Mouse (Mus musculus): ENCODE data around the gene Plin5. TPM values are rescaled to one million over a fixed set of nuclear protein-coding genes. Genes with fewer than 3 reads are reported as not detected.

The Plin5 gene
- total RNA-seq (2021): 100 to 1,000 TPM; 102 to 111 TPM
- long read RNA-seq, experiment 1, transcript Plin5-201 (9 exons, 1,986 nt): minor isoform, 119 of 426 reads
- long read RNA-seq, experiment 1, transcript Plin5-202 (8 exons, 1,986 nt): major isoform, 150 of 426 reads
- long read RNA-seq, experiment 1, partial matches to known transcripts: 99 of 426 reads
- long read RNA-seq, experiment 1, other reads (novel, unspliced or antisense): 58 of 426 reads
- long read RNA-seq, experiment 2, transcript Plin5-202 (8 exons, 1,986 nt): minor isoform, 66 of 212 reads
- long read RNA-seq, experiment 2, transcript Plin5-201 (9 exons, 1,986 nt): major isoform, 78 of 212 reads
- long read RNA-seq, experiment 2, partial matches to known transcripts: 46 of 212 reads
- long read RNA-seq, experiment 2, other reads (novel, unspliced or antisense): 22 of 212 reads

DNA sequence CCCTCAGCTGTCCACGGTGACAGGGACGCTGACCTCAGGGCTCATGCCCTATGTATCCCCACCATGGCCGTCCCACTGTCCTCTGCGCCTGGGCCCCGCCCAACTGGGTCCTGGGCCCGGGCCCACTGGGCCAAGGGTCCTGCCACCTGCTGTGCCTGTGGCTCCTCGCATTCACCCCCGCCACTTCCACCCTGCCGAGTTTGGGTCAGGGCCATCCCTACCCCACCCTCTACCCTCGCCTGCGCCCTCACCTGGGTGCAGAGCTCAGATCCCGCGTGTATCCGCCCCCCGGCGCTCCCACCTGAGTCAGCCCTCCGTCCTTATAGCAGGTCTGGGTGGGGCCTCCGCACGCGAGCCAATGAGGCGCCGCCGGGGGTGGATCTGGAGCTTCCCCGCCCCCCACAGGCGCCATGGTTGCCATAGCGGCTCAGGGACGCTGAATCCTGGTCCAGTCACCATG lies at the start of gene Plin5:
Gene Plin5 (minus strand): TSS at position 346 of the 460 bp plus-strand sequence.
- peak; percentile 93 for DNase-seq

DNA sequence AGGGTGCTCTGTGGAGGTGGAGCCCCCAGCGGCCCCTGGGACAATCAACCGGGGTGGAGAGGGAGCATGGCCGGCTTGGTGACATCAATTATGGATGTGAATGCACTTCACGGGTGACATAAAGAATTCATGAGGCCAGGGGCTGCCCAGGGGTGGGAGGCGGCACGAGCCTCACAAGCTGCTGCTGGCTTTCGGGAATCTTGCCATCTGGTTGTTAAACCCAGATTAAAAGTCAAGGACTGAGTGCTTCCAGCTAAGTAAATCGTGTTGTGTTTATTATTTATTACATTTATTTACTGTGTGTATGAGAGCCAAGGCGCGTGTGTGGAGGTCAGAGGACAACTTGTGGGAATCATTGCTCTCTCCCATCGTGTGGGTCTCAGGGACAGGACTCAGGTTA lies 48.3 kb upstream of the Plin5 start:
- DNase-seq: no peak

GRCm38 (mm10) chr17:56164510-56164909 lies 47.1 kb upstream of the Plin5 start:
- DNase-seq: no peak

DNA sequence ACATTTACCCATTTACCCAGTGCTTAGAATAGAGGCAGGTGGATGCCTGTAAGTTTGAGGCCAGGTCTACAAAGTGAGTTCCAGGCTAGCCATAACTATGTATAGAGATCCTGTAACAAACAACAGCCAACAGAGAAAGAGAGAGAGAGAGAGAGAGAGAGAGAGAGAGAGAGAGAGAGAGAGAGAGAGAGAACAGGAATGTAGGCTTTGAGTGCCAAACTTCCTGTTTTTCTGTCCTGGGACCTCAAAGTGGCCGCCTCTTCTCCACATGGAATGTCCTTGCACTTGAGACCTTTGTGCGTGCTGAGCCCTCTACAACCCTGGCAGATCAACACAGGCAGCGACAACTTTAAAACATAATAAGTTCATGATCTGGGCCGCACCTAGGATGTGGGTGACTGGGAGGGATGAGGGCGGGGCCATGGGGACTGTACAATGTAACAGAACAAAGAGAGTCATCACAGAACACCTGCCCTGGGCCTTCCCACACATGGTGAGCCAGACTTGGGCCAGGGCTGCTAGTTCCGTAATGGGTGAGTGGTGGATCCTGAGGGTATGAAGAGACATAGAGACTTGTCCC lies 46.2 kb upstream of the Plin5 start:
- no peak for DNase-seq

GRCm38 (mm10) chr17:56162231-56162774 lies 44.9 kb upstream of the Plin5 start, which contains the start of gene Tnfaip8l1:
Gene Tnfaip8l1, plus strand, starts transcription at chr17:56162477.
- DNase-seq: peak; percentile 97

DNA sequence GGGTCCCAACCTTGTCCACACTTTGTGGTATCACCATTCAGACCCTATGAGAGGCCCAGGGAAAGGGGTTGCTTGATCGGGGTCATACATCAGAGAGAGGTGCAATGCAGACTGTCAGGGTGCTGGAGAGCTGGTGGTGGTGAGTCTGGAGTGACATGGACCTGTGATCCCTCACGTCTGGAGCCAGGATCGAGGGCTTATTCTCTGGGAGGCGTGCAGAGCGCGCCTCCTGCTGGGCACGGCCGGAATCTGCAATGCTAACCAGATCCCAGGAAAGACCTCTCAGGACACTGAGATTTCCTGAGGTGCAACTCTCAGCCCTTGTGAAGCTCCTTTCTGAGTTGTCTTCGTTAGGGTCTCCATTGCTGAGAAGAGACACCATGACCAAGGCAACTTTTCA lies 42.3 kb upstream of the Plin5 start:
- DNase-seq: peak; percentile 82

GRCm38 (mm10) chr17:56153643-56154042 lies 36.2 kb upstream of the Plin5 start:
- peak; percentile 91 for DNase-seq

GRCm38 (mm10) chr17:56149897-56150296 lies 32.5 kb upstream of the Plin5 start:
- DNase-seq: no peak

GRCm38 (mm10) chr17:56148790-56149618 lies 31.6 kb upstream of the Plin5 start:
- DNase-seq: no peak

DNA sequence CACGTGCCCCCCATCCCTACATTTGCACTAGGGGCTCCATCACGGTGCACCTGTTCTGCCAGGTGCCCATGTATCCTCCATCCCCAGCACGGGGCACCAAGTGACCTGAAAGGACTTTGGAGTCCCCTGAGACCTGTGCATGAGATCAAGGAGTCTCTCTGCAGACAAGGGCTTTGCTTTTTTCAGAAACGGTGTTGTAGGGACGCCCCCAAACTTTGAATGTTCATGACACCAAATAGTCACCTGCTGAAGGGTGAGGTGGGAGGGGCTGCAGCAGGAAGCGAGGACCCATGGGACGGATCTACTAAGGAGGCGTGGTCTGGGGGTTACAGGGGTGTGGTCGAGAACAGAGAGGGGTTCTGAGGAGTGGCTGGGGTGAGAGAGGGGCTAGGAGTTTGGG lies 30.9 kb upstream of the Plin5 start:
- DNase-seq: no peak

DNA sequence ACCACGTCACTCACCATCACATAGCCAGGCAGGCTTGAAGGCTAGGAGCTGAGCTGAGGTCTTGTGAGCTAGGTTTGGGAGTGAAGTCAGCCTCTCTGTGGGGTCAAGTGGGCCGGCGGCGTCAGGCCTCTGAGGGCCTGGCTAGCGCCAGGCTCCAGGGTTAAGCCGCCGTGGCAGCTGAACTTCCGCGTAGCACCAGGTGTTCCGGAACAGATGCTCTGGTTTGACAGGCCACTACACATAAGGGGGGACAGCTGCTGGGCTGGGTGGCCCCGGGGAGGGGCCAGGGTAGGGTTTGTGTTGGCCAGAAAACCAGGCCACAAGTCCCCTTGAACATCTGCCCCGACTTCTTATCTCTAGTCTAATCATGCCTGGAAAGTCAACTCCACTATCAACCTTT lies 30.0 kb upstream of the Plin5 start:
- no peak for DNase-seq

GRCm38 (mm10) chr17:56146131-56146530 lies 28.7 kb upstream of the Plin5 start:
- no peak for DNase-seq

DNA sequence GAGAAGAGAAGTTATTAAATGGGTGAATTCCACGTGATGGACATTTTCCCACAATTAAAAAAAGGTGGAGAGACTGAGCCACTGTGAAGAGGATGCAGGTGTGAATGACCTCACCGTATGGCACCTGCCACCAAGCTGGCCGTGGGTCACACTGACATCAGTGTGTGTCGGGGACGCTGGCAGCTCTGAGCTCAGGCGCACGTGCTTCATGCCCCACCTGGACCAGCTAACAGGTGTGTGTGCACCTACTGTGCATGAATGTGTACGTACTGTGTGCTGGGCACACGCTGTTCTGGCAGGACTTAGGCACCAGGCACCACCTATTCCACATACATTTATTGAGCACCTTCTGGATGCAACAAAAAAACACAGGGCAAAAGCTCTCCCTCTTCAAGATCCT lies 27.1 kb upstream of the Plin5 start:
- no peak for DNase-seq

GRCm38 (mm10) chr17:56141702-56142605 lies 24.6 kb upstream of the Plin5 start:
- DNase-seq: peak; percentile 61

DNA sequence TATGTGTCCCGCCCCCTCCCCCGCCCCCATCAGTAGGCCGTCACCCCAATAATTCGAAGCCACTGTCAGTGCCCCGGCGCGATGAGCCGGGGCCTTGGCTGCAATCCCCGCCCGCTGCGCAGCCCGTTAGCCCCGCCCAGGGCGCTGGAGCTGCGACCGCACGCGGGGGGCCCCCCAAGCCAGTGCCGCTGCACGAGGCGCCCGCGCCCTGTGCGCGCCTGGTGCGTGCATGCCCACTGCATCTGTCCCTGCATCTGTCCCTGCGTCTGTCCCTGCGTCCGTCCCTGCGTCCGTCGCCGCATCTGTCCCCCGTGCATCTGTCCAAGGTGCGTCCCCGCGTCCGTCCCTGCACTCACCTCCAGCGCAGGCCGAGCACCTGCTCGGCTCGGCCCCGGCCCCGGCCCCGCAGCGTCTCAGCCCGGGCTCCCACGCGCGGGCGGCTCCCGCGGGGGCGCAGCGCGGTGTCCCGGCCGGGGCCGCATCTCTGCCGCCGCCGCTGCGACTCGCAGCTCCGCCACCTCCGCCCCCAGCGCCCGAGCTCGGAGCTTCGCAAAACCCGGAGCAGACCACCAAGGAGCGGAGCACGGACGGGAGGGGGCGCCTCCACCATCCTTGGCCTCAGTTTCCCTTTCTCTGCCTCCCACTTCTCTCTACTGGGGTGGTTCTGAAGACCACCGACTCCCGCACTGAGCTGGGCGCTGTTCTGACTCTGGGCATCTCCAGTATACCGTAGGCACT lies 22.6 kb upstream of the Plin5 start, which contains the start of gene Sema6b:
Gene Sema6b (minus strand): TSS at position 486 of the 738 bp plus-strand sequence.
- DNase-seq: peak; percentile 82

- DNase-seq: peak; percentile 10
Observed at GRCm38 (mm10) chr17:56139355-56139754, 22.0 kb upstream of the Plin5 start.

GRCm38 (mm10) chr17:56137839-56138613 lies 20.6 kb upstream of the Plin5 start:
- peak; percentile 22 for DNase-seq

- DNase-seq: peak; percentile 14
Observed at GRCm38 (mm10) chr17:56136558-56136957, 19.2 kb upstream of the Plin5 start.

DNA sequence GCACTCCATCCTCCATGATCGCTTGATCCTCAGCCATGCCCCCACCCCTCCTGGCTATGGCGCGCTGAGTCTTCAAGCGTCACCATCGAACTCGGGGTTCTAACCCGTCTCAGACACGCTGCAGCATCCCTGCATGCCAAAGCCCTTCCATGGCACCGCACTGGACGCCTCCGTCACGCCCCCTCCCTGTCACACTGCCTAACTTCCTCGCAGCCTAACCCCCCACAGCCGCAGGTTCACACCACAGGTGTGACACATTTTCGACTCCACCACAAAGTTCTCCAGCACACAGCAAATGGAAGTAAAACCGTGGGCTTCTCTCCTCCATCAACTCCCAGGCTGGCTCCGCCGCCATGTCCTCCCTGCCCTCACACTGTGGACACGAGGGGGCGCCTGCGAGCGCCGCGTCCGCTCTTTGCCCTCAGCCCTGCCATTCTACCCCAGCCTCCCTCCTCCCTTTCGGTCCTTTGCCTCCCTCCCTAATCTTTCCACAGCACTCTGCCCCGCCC lies 17.1 kb upstream of the Plin5 start:
- peak; percentile 89 for DNase-seq

All from adrenal gland, postnatal 10 days (tissue).